Mouse (Mus musculus): Measurements from ENCODE around the gene AU040320.
A peak's percentile ranks its signal among the peaks of the same experiment; 100 is the strongest.

The AU040320 gene

DNA sequence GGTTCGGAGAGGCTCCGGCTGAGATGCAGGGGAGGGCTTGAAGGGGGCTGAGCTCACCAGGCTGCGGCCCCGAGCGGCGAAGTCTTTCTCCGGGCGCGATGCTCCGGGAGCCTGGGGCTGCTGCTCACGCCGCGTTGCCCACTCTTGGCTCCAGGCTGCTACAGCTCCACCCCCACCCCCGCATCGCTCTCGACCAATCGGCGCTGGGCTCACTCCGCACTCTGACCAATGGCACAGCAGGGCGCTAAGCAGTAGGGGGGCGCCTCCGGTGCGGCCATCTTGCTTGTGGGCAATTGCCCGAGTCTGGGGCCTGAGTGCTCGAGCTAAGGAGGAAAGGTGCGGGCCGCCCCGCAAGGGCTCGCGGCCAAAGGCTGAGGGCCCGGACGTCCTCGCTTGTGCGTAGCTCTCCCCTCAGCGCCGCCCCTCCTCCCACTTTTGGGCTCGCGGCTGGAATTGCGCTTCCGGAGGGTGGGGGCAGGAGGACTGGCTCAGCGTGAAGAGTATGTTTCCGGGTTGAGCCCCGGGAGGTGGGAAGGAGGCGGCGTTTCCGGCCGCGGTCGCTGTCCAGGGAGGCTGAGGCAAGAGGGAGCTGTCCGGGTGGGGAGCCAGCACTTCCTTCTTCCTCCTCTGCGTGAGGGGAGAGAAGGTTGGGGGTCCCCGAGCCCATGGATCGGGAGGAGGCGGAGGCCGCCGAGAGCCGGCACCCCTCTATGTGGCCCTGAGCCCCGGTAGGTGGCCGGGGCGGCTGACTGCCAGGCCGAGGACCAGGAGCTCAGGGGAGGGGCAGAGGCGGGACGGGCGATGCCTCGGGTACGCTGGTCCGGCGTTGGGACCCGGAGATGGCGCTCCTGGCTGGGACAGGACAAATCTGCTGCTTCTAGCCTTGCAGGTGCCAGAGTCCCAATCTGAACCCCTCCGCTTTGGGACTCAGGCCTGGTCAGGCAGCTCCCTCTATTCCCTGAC is at the start of gene AU040320, which contains the start of gene Ncdn:
AU040320 (plus strand) TSS at position 277 of the 963 bp plus-strand sequence.
Ncdn (minus strand) TSS at position 171 of the 963 bp plus-strand sequence.
- peak; percentile 96 to 97 for DNase-seq (ENCODE audit: low spot score in 2 of 2)

DNA sequence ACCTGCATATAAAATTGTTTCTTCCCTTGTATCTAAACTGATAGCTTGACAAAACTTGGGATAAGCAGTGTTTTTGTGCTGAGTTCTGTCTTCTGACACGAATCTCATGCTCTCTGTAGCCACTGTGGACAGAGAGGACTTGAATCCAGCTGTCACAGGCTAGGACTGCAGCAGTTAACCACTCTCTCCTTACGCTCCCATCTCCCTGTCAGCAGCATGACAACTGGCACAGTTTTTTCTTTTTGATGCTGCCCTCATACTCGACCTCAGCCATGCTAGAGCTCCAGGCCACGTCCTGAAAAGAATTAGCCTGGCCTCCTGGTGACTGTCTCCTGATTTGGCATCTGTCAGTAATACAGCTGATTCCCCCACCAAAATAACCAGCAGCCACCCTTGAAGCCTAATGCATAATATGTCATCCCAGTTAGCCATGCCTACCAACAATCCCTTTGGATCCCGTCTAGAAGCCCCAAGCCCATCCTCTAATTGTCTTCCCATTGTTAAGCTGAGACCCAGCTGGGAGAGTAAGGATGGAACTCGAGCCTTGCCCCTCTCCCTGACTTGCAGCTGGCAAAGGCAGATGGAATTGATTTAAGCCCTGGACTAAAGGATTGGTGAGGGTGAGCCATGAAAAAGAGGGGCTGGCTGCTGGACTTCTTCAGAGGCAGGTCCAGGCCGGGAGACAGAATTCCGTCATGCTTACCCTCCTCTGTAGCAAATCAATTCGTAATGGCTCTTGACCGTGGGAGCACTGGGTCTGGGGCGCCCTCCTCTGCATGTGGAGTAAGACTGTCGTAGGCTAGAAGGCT is 46.5 kb upstream of the AU040320 start:
- no peak for DNase-seq (ENCODE audit: low spot score in 2 of 2)

GRCm38 (mm10) chr4:126707439-126707826 is 45.9 kb upstream of the AU040320 start:
- DNase-seq (ENCODE audit: low spot score in 2 of 2) = no peak

GRCm38 (mm10) chr4:126732111-126732510 is 21.2 kb upstream of the AU040320 start:
- DNase-seq (ENCODE audit: low spot score in 2 of 2) = no peak

DNA sequence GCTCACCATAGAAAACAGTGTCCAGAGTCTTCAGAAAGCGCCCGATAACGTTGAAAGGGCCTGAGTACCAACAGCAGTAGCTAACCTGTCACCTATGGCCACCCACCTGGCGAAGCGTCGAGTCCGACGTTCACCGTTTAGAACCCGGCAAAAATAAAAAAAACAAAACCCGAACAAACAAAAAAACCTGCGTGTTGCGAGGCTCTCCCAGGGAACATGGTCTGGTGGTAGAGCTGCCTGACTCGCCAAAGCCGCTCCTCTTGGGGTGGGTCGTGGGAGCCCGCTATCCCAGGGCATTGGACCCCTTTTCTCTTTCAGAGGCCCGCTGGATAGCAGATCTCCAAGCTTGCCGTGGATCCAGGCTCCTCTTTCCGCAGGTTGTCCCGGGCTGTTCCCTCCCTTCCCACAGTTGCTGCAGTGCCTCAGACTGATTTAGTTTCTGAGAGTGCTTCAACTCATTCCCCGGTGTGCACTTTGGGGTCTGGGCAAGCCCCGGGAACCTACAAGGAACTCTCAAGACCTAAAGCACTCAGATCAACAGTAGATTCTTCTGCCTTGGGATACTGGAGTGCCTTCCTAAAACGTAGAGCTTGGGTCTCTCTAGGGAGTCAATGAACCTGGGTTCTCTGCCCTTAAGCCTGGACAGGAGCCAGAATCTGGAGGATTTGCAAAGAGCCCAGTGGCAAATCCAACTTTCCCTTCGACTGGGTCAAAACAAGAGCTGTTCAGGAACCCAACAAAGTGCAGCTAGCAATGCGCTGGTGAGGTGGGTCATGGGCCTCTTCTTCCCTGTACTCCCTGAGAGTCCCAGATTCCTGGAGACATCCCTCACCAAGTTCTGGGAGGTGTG is 20.6 kb upstream of the AU040320 start:
- no peak for DNase-seq (ENCODE audit: low spot score in 2 of 2)

GRCm38 (mm10) chr4:126734001-126734603 is 19.2 kb upstream of the AU040320 start:
- no peak for DNase-seq (ENCODE audit: low spot score in 2 of 2)

DNA sequence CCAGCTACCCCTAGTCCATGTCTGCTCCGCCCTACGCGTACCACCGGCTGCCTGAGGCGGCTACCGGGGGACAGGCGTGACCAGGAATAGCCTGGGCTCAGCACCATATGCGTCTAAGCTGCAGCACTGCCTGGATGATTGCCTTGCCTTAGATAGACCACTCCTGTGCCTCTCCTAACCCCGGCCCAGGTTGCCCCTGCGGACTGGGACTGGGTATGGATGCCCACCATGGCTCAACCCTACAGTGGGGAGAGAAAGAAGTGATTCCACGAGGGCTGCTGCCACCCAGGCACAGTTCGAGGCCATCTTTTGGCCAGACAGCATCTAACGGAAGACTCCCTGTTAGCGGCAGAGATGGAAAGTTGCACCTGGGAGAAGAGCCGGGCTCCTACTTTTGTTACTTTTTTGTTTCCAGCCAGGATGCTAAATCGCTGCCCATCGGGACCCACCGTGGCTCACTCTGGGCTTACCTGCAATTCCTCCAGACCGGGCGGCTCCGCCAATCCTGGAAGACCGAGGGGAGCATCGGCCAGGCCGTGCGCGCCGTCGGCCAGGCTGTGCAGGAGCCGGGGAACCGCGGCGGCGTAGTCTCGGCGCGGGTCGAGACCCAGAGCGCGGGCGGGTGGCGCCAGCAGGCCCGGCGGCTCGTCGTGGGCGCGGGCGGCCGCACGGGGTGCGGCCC is 18.5 kb upstream of the AU040320 start:
- DNase-seq (ENCODE audit: low spot score in 2 of 2) = no peak

GRCm38 (mm10) chr4:126735382-126736000 is 17.9 kb upstream of the AU040320 start:
- DNase-seq (ENCODE audit: low spot score in 2 of 2) = no peak

DNA sequence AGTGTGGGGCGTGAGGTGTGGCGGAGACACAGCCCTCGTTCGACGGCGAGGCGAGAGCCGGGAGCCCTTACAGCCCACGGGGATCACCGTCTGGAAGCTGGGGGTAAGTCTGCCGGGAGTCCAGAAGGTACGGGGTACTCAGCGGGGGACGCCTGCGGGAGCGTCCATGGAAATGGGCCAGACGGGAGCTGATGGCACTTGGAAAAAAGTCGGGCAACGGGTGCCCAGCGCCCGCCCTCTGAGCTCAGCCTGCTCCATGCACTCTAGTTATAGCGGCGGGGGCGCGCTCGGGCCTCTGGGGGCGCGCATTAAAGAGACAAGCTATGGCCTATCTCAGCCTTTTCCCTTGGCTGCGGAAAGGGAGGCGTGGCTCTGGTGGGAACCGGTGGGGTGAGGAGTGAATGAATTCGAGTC is 17.3 kb upstream of the AU040320 start, which contains the start of gene Tfap2e:
Tfap2e (minus strand) TSS at position 240 of the 414 bp plus-strand sequence.
- DNase-seq (ENCODE audit: low spot score in 2 of 2) = no peak

DNA sequence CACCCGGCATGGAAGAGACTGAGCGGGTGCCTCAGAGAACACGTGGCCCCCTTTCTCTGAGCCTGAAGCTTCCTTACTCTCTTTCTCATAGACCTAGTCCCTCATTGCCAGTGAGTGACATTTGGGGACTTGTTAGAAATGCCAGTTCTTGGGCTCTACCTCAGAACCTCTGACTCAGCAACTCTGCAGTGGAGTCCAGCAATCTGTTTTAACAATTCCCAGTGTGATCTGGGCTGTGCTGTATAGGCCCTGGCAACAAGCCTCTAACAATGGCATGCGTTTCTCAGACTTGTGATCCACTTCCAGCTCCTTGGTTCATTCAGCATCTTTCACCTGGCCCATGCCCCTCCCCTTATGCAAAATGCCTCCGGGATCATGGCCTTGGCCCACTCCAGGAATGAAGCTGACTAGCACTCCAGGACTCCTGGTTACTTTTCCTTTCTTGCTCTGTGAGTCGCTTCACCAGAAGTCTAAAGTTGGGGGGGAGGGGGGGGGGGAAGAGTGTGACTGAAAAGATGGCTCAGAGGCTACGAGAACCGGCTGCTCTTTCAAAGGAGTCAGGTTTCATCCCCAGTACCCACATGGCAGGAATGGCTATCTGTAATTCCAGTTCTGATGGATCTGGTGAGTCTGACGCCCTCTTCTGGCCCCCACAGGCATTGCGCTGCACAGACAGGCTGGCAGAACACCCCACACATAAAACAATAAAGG is 13.2 kb upstream of the AU040320 start:
- no peak for DNase-seq (ENCODE audit: low spot score in 2 of 2)

DNA sequence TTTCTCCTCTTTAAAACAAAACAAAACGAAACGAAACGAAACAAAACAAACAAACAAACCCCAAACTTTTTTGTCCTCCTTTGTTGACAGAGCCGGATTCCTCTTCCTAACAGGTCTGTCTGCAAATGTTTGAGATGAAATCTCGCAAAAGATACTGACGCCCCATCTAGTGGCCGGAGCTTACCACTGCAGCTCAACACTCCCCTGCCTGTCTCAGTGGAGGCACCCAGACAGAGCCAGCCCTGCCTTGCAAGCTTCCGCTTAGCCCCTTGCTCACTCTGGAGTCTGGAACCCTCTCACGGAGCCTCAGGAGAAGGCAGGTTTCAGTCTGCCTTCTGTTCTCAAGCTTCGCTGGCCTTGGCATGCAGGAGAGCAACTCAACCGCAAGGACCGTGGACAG is 11.9 kb upstream of the AU040320 start:
- DNase-seq (ENCODE audit: low spot score in 2 of 2) = peak; percentile 60 to 73

- no peak for DNase-seq (ENCODE audit: low spot score in 2 of 2)
Observed at GRCm38 (mm10) chr4:126742976-126743375, 10.4 kb upstream of the AU040320 start.

DNA sequence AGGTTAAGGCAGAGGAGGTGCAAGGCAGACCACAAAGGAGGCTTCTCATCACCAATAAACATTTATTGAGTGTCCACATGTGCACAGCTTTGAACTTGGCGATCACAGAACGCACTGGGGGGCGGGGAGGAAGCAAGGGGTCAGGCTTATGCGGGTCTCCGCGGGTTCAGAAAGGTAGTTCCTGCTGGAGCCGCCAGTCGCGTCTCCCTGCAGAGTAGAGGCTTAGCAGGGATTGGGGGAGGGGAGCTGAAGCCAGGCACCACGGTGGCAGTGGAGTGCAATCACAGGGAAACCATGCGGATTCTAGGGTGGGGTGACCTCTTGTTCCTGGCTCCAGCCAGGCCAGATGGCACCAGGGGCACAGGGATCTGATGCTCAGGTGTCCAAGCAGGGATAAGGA is 9.6 kb upstream of the AU040320 start:
- no peak for DNase-seq (ENCODE audit: low spot score in 2 of 2)

- no peak for DNase-seq (ENCODE audit: low spot score in 2 of 2)
Observed at GRCm38 (mm10) chr4:126744831-126745230, 8.5 kb upstream of the AU040320 start.

GRCm38 (mm10) chr4:126745506-126746193 is 7.7 kb upstream of the AU040320 start:
- DNase-seq (ENCODE audit: low spot score in 2 of 2) = peak in 1 of 2 experiments; percentile 35

GRCm38 (mm10) chr4:126746194-126746840 is 7.0 kb upstream of the AU040320 start:
- no peak for DNase-seq (ENCODE audit: low spot score in 2 of 2)

DNA sequence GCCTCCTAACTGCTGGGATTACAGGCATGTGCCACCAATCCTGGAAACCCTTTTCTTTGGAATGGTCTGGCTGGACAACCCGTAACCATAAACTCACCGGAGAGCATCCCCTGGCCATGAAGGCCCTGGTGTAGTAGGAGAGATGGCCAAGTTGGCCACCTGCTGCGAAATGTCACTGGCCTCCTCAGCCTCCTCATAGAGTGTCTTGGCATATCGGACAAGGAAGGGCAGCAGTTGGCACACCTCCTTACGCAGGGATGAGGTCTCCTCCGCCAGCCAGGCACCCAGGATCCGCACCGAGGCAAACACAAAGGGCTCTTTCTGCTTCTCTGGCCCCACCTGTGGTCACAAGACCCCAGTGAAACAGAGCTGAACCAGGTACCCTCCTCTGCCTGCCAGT is 5.0 kb upstream of the AU040320 start:
- DNase-seq (ENCODE audit: low spot score in 2 of 2) = no peak

DNA sequence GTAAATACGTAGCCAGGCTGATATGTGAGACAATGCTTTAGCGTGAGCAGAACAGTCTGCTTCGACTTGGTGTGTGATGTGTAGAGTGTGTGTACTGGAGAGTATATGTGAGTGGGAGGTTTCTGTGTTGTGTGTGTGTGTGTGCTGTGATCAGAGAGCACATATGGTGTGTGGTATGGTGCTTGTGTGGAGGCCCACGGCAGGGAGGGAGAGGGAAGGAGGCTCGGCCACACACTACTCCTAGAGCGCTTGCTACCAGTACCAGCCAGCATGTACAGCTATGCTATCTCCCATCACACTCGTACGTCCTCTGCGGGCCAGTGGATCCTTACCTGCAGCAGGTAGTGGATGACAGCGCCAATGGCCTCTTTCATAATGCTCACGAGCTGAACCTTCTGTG is 3.8 kb upstream of the AU040320 start:
- no peak for DNase-seq (ENCODE audit: low spot score in 2 of 2)

All from heart, adult 9 months (tissue).